Mouse (Mus musculus) limb, embryonic 14.5 days (tissue): Measurements from ENCODE around the gene Gm49388. TPM values are rescaled to one million over a fixed set of nuclear protein-coding genes. Genes with fewer than 3 reads are reported as not detected.

Experiments
- ATAC-seq: fragments of 200-750 bp; cut with Nextera tagmentation; 2 replicates; pipeline ENCODE4 v1.8.0; 2017; ENCODE audit warnings: low read depth, moderate number of reproducible peaks, moderate TSS enrichment; ENCODE audit not compliant: low FRiP score
- DNase-seq: peaks from one replicate; pipeline ENCODE4 v3.0.0-alpha.2; 2015; ENCODE audit warnings: low spot score
- H3K27ac ChIP-seq: fragments of 300-500 bp; sonication (generic); replicated peaks from 2 replicates; pipeline ENCODE4 v1.5.1; 2014; ENCODE audit warnings: low read depth, mild to moderate bottlenecking, low read length, moderate library complexity, mixed read lengths
- H3K27me3 ChIP-seq: fragments of 300-500 bp; sonication (generic); 2 replicates; pipeline ENCODE4 v1.6.1; 2014; ENCODE audit warnings: low read length, mixed read lengths; ENCODE audit not compliant: control insufficient read depth, insufficient read depth
- H3K36me3 ChIP-seq: fragments of 300-500 bp; sonication (generic); 2 replicates; pipeline ENCODE4 v1.6.1; 2014; ENCODE audit warnings: mild to moderate bottlenecking, low read length, moderate library complexity, mixed read lengths; ENCODE audit not compliant: control insufficient read depth, insufficient read depth
- H3K4me1 ChIP-seq: fragments of 300-500 bp; sonication (generic); 2 replicates; pipeline ENCODE4 v1.6.1; 2014; ENCODE audit warnings: antibody characterized with exemption, low read length, mixed read lengths; ENCODE audit not compliant: control insufficient read depth, insufficient read depth
- H3K4me2 ChIP-seq: fragments of 300-500 bp; sonication (generic); replicated peaks from 2 replicates; pipeline ENCODE4 v1.6.1; 2014; ENCODE audit warnings: low read depth, mild to moderate bottlenecking, low read length, moderate library complexity; ENCODE audit not compliant: severe bottlenecking
- H3K4me3 ChIP-seq: fragments of 300-500 bp; sonication (generic); replicated peaks from 2 replicates; pipeline ENCODE4 v1.5.1; 2014; ENCODE audit warnings: low read length
- H3K9ac ChIP-seq: fragments of 300-500 bp; sonication (generic); 2 replicates; pipeline ENCODE4 v1.6.1; 2014; ENCODE audit warnings: mild to moderate bottlenecking, low read depth, low read length, moderate library complexity; ENCODE audit not compliant: severe bottlenecking
- H3K9me3 ChIP-seq: fragments of 300-500 bp; sonication (generic); 2 replicates; pipeline ENCODE4 v1.6.1; 2016; ENCODE audit warnings: low read length; ENCODE audit not compliant: control insufficient read depth
- POLR2A ChIP-seq: fragments of 200-500 bp; IDR thresholded peaks from 2 replicates; pipeline ENCODE4 v1.8.0; 2012; ENCODE audit warnings: inconsistent platforms, mild to moderate bottlenecking, moderate library complexity, borderline replicate concordance; ENCODE audit not compliant: insufficient read depth, insufficient read length; ENCODE audit errors: extremely low read depth
- WGBS: fragments of 180-500 bp; shearing (Covaris S2); extraction: QIAGEN DNeasy Blood & Tissue Kit; methylation state at CpG from one replicate; pipeline ENCODE4 v1.1.7; 2014; 5-methylcytosine and 5-hydroxymethylcytosine counted together
- polyA plus RNA-seq, 2 experiments: library from polyadenylated mRNA; depleted of rRNA in 1 of 2; stranded (reverse) in 1 of 2; unstranded in 1 of 2; fragments of >200 nt; fragmentation: Nextera tagmentation in 1 of 2; extraction: Ambion mirVana in 1 of 2; gene quantifications; 2 replicates each; pipeline versions ENCODE4 v1.2.1 to v1.2.3; 2012 to 2014

Gene Gm49388
- polyA plus RNA-seq, 2 experiments: 0.44 TPM; not detected in 1

- peak; percentile 90 for ATAC-seq
- peak; percentile 96 for DNase-seq
- peaks cover 32% of the 10 kb centered on the region for H3K36me3 ChIP-seq
- peak overlapping the region; percentile 92 for H3K9ac ChIP-seq
- TF ChIP-seq POLR2A: peak; percentile 73; the same call in 1 of the 2 replicates
- WGBS: under 1% methylated on average over 50 of the region's 70 CpGs
- peaks cover 12% of the 10 kb centered on the region; the same call in 1 of the 2 replicates for H3K4me1 ChIP-seq
- peak overlapping the region; percentile 94 for H3K4me3 ChIP-seq
- peak overlapping the region; percentile 96 for H3K27ac ChIP-seq
- H3K9me3 ChIP-seq: no peaks in the 10 kb centered on the region
- no peaks in the 10 kb centered on the region for H3K27me3 ChIP-seq
- H3K4me2 ChIP-seq: peak overlapping the region; percentile 74
Observed at GRCm38 (mm10) chr7:127776878-127777473, 8.4 kb upstream of the Gm49388 start.

- DNase-seq: peak; percentile 46
- whole genome bisulfite sequencing: 9% methylated on average over 42 of the region's 66 CpGs
- Histone ChIP-seq H3K4me3 (peak overlapping the region; percentile 94), H3K9ac (peak overlapping the region; percentile 92), H3K27me3 (no peaks in the 10 kb centered on the region), H3K4me2 (peak overlapping the region; percentile 74), H3K36me3 (peaks cover 39% of the 10 kb centered on the region), H3K27ac (peak overlapping the region; percentile 96), H3K4me1 (peaks cover 12% of the 10 kb centered on the region; the same call in 1 of the 2 replicates), H3K9me3 (no peaks in the 10 kb centered on the region)
- peak; percentile 51 for ATAC-seq
- 0 out of 2 replicates have a peak, but pooled peaks have one; percentile 9 for TF ChIP-seq POLR2A
Observed at GRCm38 (mm10) chr7:127777474-127778266, 7.7 kb upstream of the Gm49388 start.

- no peaks in the 10 kb centered on the region for H3K9me3 ChIP-seq
- no peak for TF ChIP-seq POLR2A
- H3K4me2 ChIP-seq: peak overlapping the region; percentile 74
- no peak for DNase-seq
- peaks cover 12% of the 10 kb centered on the region; the same call in 1 of the 2 replicates for H3K4me1 ChIP-seq
- H3K27ac ChIP-seq: no peak overlapping the region
- peaks cover 42% of the 10 kb centered on the region for H3K36me3 ChIP-seq
- no peaks in the 10 kb centered on the region for H3K27me3 ChIP-seq
- WGBS: 73% methylated on average over 4 of the region's 4 CpGs
- no peak for ATAC-seq
- peak overlapping the region; percentile 94 for H3K4me3 ChIP-seq
- H3K9ac ChIP-seq: peak overlapping the region; percentile 92; the same call in 1 of the 2 replicates
Observed at GRCm38 (mm10) chr7:127778350-127778749, 7.1 kb upstream of the Gm49388 start.

- ATAC-seq: no peak
Observed at GRCm38 (mm10) chr7:127797076-127797845, 11.9 kb downstream of the Gm49388 start.

GRCm38 (mm10) chr7:127798591-127798990 is 13.2 kb downstream of the Gm49388 start:
- no peak for ATAC-seq
- H3K4me1 ChIP-seq: no peaks in the 10 kb centered on the region
- no peak overlapping the region for H3K9ac ChIP-seq
- peaks cover 80% of the 10 kb centered on the region for H3K36me3 ChIP-seq
- no peak overlapping the region for H3K27ac ChIP-seq
- TF ChIP-seq POLR2A: no peak
- 90% methylated on average over 4 of the region's 4 CpGs for WGBS
- H3K4me3 ChIP-seq: no peak overlapping the region
- no peaks in the 10 kb centered on the region for H3K27me3 ChIP-seq
- DNase-seq: no peak
- no peaks in the 10 kb centered on the region for H3K9me3 ChIP-seq
- no peak overlapping the region for H3K4me2 ChIP-seq

More at GRCm38 (mm10) chr7:127797076-127797845, 11.9 kb downstream of the Gm49388 start:
- H3K36me3 ChIP-seq: peaks cover 81% of the 10 kb centered on the region
- no peaks in the 10 kb centered on the region for H3K9me3 ChIP-seq
- TF ChIP-seq POLR2A: no peak
- H3K4me2 ChIP-seq: no peak overlapping the region
- H3K4me1 ChIP-seq: no peaks in the 10 kb centered on the region
- 92% methylated on average over 23 of the region's 23 CpGs for WGBS
- no peak overlapping the region for H3K27ac ChIP-seq
- no peak for DNase-seq
- H3K27me3 ChIP-seq: no peaks in the 10 kb centered on the region
- no peak overlapping the region for H3K9ac ChIP-seq
- H3K4me3 ChIP-seq: no peak overlapping the region
